Mouse (Mus musculus) forebrain, embryonic 14.5 days (tissue): ENCODE measurements at regions not wholly inside any gene's neighbourhood (a gene's known extent, or its start where the extent isn't known, plus 50 kb on each side); places are given as distances from the start of the nearest gene placed in this dataset.

Experiments used
- ATAC-seq: fragments of 200-750 bp; cut with Nextera tagmentation; 2 replicates; pipeline ENCODE4 v1.8.0; 2017; ENCODE audit warnings: mild to moderate bottlenecking, moderate library complexity
- DNase-seq: peaks from one replicate; pipeline ENCODE4 v3.0.0-alpha.2; 2015; ENCODE audit warnings: low spot score
- H3K27ac ChIP-seq: fragments of 300-500 bp; sonication (generic); 2 replicates; pipeline ENCODE4 v1.5.1; 2014; ENCODE audit warnings: low read depth, mild to moderate bottlenecking, control low read depth, low read length, moderate library complexity
- H3K27me3 ChIP-seq: fragments of 300-500 bp; sonication (generic); replicated peaks from 2 replicates; pipeline ENCODE4 v1.6.1; 2014; ENCODE audit warnings: low read length, control low read depth, mixed read lengths; ENCODE audit not compliant: control insufficient read depth, insufficient read depth
- H3K36me3 ChIP-seq: fragments of 300-500 bp; sonication (generic); 2 replicates; pipeline ENCODE4 v1.6.1; 2014; ENCODE audit warnings: low read length, control low read depth; ENCODE audit not compliant: control insufficient read depth, insufficient read depth
- H3K4me1 ChIP-seq: fragments of 300-500 bp; sonication (generic); 2 replicates; pipeline ENCODE4 v1.6.1; 2014; ENCODE audit warnings: antibody characterized with exemption, low read length, control low read depth; ENCODE audit not compliant: control insufficient read depth, insufficient read depth
- H3K4me2 ChIP-seq: fragments of 300-500 bp; sonication (generic); 2 replicates; pipeline ENCODE4 v1.6.1; 2014; ENCODE audit warnings: mild to moderate bottlenecking, control low read depth, low read length
- H3K4me3 ChIP-seq: fragments of 300-500 bp; sonication (generic); 2 replicates; pipeline ENCODE4 v1.5.1; 2014; ENCODE audit warnings: low read depth, low read length, control low read depth
- H3K9ac ChIP-seq: fragments of 300-500 bp; sonication (generic); 2 replicates; pipeline ENCODE4 v1.6.1; 2014; ENCODE audit warnings: mild to moderate bottlenecking, low read length, control low read depth, moderate library complexity
- H3K9me3 ChIP-seq: fragments of 300-500 bp; sonication (generic); replicated peaks from 2 replicates; pipeline ENCODE4 v1.6.1; 2016; ENCODE audit warnings: low read length, control low read depth, mixed read lengths; ENCODE audit not compliant: control insufficient read depth
- WGBS: fragments of 180-500 bp; shearing (Covaris S2); extraction: QIAGEN DNeasy Blood & Tissue Kit; methylation state at CpG from one replicate; pipeline ENCODE4 v1.1.7; 2014; 5-methylcytosine and 5-hydroxymethylcytosine counted together

GRCm38 (mm10) chr10:15791473-15792269 is 1073.7 kb upstream of the Gje1 start:
- 33% methylated on average over 7 of the region's 7 CpGs for WGBS
- ATAC-seq, result no peak
- no peaks in the 10 kb centered on the region for H3K4me1 ChIP-seq

GRCm38 (mm10) chr10:15759983-15760723 is 1042.1 kb upstream of the Gje1 start:
- DNase-seq (peak; percentile 16), ATAC-seq (0 out of 2 replicates have a peak, but pooled peaks have one; percentile 23)
- no peaks in the 10 kb centered on the region for H3K27me3 ChIP-seq
- H3K36me3 ChIP-seq, result no peaks in the 10 kb centered on the region
- no peak overlapping the region for H3K9ac ChIP-seq
- no peaks in the 10 kb centered on the region for H3K4me1 ChIP-seq
- H3K4me3 ChIP-seq, result no peak overlapping the region
- 76% methylated on average over 6 of the region's 6 CpGs for WGBS
- no peaks in the 10 kb centered on the region for H3K9me3 ChIP-seq
- H3K27ac ChIP-seq, result no peak overlapping the region; the same call in 1 of the 2 replicates
- H3K4me2 ChIP-seq, result no peak overlapping the region

More at GRCm38 (mm10) chr10:15791473-15792269, 1073.7 kb upstream of the Gje1 start:
- Histone ChIP-seq H3K9ac (no peak overlapping the region), H3K27me3 (no peaks in the 10 kb centered on the region), H3K4me3 (no peak overlapping the region), H3K27ac (no peak overlapping the region), H3K36me3 (no peaks in the 10 kb centered on the region), H3K4me2 (no peak overlapping the region), H3K9me3 (no peaks in the 10 kb centered on the region)
- DNase-seq, result no peak

DNA sequence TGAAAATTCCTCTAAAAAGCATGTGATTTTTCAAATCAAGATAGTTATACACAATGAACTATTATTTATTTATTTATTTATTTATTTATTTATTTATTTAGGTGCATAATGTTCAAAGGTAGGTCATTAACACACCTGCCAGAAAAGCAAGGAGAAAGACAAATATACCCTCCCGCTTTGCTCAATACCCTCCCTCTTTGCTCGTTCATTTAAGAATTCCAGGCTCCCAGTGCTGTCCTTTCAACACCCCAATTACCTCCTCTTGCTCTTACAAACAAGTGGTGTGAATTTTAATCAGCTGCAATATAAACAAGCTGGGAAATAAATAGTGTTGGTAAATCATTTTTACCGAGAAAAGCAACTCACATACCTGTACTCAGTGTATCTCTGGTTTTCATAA is 1041.6 kb upstream of the Gje1 start:
- no peak overlapping the region for H3K4me2 ChIP-seq
- ATAC-seq (no peak), DNase-seq (no peak)
- H3K4me1 ChIP-seq, result no peaks in the 10 kb centered on the region
- 33% methylated on average over 3 of the region's 3 CpGs for WGBS
- H3K27me3 ChIP-seq, result no peaks in the 10 kb centered on the region
- H3K27ac ChIP-seq, result no peak overlapping the region
- no peak overlapping the region for H3K9ac ChIP-seq
- H3K4me3 ChIP-seq, result no peak overlapping the region
- no peaks in the 10 kb centered on the region for H3K36me3 ChIP-seq
- no peaks in the 10 kb centered on the region for H3K9me3 ChIP-seq

DNA sequence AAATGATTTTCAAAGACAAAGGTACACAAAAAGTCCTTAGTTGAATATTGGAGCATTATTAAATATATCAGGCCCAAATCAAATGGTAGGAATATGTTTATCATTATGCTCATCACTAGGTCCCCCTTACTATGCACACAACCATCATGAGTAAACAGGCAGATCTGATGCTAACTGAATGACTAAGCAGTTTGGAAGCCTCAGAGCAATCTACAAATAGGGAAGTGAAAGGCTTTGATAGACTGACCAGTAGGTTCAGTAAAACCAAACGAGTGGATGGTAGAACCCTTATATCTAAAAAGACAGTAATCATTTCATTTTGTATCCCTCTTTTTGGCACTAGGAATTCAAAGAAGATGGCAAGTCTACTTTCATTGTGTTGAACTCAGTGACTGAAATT is 1039.5 kb upstream of the Gje1 start:
- 24% methylated on average over 1 of the region's 1 CpGs for WGBS
- H3K4me1 ChIP-seq, result no peaks in the 10 kb centered on the region

DNA sequence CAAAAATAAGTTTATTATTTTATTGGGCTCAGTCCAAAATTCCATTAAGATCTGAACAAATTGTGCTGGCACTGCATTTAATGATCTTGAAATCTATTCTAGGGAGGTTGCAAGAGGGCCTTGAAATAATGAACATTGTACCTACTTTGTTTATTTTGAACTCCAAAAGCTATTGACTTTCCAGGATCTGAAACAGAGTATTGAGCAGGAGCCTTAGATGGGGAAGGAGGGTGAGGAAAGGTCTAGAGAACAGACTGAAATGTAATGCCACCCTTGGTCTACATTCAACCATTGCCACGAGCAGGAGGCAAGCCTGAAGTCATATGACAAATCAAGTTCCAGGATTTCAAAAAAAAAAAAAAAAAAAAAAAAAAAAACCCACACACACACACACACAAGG is 1028.9 kb upstream of the Gje1 start:
- Histone ChIP-seq H3K9ac (no peak overlapping the region), H3K4me2 (no peak overlapping the region), H3K27ac (no peak overlapping the region), H3K27me3 (no peaks in the 10 kb centered on the region), H3K9me3 (no peaks in the 10 kb centered on the region), H3K36me3 (no peaks in the 10 kb centered on the region), H3K4me1 (no peaks in the 10 kb centered on the region), H3K4me3 (no peak overlapping the region)
- DNase-seq (no peak), ATAC-seq (no peak)
- 68% methylated on average over 1 of the region's 1 CpGs for WGBS

More for the DNA sequence above, 1039.5 kb upstream of the Gje1 start:
- Histone ChIP-seq H3K36me3 (no peaks in the 10 kb centered on the region), H3K4me3 (no peak overlapping the region), H3K9me3 (no peaks in the 10 kb centered on the region), H3K27me3 (no peaks in the 10 kb centered on the region), H3K9ac (no peak overlapping the region), H3K4me2 (no peak overlapping the region), H3K27ac (no peak overlapping the region)
- ATAC-seq (no peak), DNase-seq (no peak)

DNA sequence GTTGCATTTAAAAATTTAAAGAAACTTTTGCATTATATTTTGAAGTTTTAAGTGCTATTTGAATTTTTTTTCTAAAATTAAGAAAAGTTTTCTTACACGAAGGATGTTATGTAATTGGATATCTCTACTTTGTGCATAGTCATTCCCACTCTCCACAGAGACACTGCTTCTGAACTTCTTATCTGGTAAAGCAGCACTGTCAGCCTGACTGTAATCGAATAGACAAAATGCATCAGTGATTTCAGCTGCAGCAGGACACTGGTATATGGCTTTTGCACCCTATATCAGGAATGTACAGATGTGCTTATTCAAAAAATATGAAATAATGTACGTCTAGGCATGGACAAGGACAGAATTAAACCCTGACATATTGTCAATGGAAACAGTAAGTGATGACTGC is 1020.6 kb upstream of the Gje1 start:
- WGBS, result 84% methylated on average over 3 of the region's 3 CpGs
- no peak overlapping the region for H3K4me2 ChIP-seq

DNA sequence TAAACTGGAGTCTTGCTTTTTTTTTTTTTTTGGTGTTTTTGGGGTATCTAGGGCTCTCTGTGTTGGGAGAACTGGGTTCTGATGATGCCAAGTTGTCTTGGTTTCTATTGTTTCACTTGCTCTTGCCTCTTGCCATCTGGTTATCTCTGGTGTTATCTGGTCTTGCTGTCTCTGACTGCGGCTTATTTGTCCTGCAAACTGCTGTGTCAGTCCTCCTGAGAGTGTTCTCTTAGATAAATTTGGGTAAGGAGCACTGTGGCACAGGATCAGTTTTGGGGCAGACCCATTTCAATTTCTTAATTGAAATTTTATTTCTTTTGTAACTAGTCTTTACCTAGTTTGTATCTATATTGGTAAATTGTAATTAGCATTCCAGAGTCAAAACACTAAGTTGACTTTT is 1013.3 kb upstream of the Gje1 start:
- no peak for ATAC-seq
- WGBS, result 94% methylated on average over 1 of the region's 1 CpGs
- H3K27me3 ChIP-seq, result no peaks in the 10 kb centered on the region
- no peaks in the 10 kb centered on the region for H3K9me3 ChIP-seq
- DNase-seq, result no peak
- no peak overlapping the region for H3K27ac ChIP-seq
- no peaks in the 10 kb centered on the region for H3K4me1 ChIP-seq
- H3K36me3 ChIP-seq, result no peaks in the 10 kb centered on the region
- no peak overlapping the region for H3K9ac ChIP-seq
- H3K4me2 ChIP-seq, result no peak overlapping the region
- H3K4me3 ChIP-seq, result no peak overlapping the region

More for the DNA sequence above, 1020.6 kb upstream of the Gje1 start:
- H3K9ac ChIP-seq, result no peak overlapping the region
- H3K27ac ChIP-seq, result no peak overlapping the region
- no peaks in the 10 kb centered on the region for H3K36me3 ChIP-seq
- no peak for DNase-seq
- H3K4me3 ChIP-seq, result no peak overlapping the region
- no peaks in the 10 kb centered on the region for H3K9me3 ChIP-seq
- ATAC-seq, result no peak
- no peaks in the 10 kb centered on the region for H3K4me1 ChIP-seq
- H3K27me3 ChIP-seq, result no peaks in the 10 kb centered on the region

GRCm38 (mm10) chr10:15697946-15698345 is 979.9 kb upstream of the Gje1 start:
- DNase-seq (no peak), ATAC-seq (no peak)
- Histone ChIP-seq H3K36me3 (no peaks in the 10 kb centered on the region), H3K4me2 (no peak overlapping the region), H3K27ac (no peak overlapping the region), H3K4me1 (no peaks in the 10 kb centered on the region), H3K9me3 (no peaks in the 10 kb centered on the region), H3K4me3 (no peak overlapping the region), H3K9ac (no peak overlapping the region), H3K27me3 (no peaks in the 10 kb centered on the region)
- 93% methylated on average over 2 of the region's 2 CpGs for WGBS

- DNase-seq, result no peak
- H3K27ac ChIP-seq, result no peak overlapping the region
- no peak overlapping the region for H3K4me3 ChIP-seq
- no peak overlapping the region for H3K9ac ChIP-seq
- H3K36me3 ChIP-seq, result no peaks in the 10 kb centered on the region
- no peaks in the 10 kb centered on the region for H3K27me3 ChIP-seq
- WGBS, result 79% methylated on average over 1 of the region's 1 CpGs
- ATAC-seq, result no peak
- no peaks in the 10 kb centered on the region for H3K4me1 ChIP-seq
- no peaks in the 10 kb centered on the region for H3K9me3 ChIP-seq
- H3K4me2 ChIP-seq, result no peak overlapping the region
Measured at GRCm38 (mm10) chr10:15697050-15697449, 979.0 kb upstream of the Gje1 start.
